Mouse (Mus musculus): ENCODE results near the gene Lyrm9. TPM values are rescaled to one million over a fixed set of nuclear protein-coding genes. Genes with fewer than 3 reads are reported as not detected.

Gene Lyrm9
- polyA plus RNA-seq, 1 experiment: 24.9 TPM

DNA sequence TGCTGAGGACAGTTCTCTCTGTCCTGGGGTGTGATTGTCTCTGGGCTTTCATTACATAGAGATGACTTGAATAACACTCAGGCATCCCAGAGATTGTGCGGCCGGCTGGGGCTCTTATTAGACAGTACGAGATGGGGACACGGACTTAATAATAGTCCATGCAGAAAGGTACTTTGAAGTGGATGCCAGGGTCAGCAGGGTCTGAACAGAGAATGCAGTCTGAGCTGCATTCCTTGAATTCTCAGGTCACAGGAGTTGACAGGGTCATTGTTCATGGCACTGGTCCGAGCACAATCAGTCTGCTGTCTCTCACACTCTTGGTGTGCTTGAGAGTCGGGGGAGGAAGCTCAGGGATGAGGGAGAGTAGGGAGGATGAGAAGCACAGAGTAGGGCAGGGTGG, 3.0 kb downstream of the Lyrm9 start:
- no peak overlapping the region for H3K4me3 ChIP-seq (ENCODE audit: insufficient read depth, low read depth, low read length)
- TF ChIP-seq POLR2A (IDR thresholded peaks at IDR 0.05; ENCODE audit: low read depth, low read length) (no peak), CTCF (conservative IDR thresholded peaks at IDR 0.05; ENCODE audit: insufficient read depth, insufficient read length, low read depth, low read length) (no peak)
- WGBS: 32% methylated on average over 6 of the region's 6 CpGs
- H3K27me3 ChIP-seq (replicated peaks; ENCODE audit: control insufficient read depth, insufficient read depth, low read length): no peaks in the 10 kb centered on the region
- H3K27ac ChIP-seq (ENCODE audit: insufficient read depth, low read depth, low read length): no peak overlapping the region; the same call in 1 of the 2 replicates
- peak; percentile 64 for DNase-seq
- no peaks in the 10 kb centered on the region for H3K36me3 ChIP-seq (ENCODE audit: control insufficient read depth, insufficient read depth, low read length)
- peaks cover 2% of the 10 kb centered on the region; the same call in 1 of the 2 replicates for H3K4me1 ChIP-seq (ENCODE audit: control insufficient read depth, insufficient read depth, low read length)

DNA sequence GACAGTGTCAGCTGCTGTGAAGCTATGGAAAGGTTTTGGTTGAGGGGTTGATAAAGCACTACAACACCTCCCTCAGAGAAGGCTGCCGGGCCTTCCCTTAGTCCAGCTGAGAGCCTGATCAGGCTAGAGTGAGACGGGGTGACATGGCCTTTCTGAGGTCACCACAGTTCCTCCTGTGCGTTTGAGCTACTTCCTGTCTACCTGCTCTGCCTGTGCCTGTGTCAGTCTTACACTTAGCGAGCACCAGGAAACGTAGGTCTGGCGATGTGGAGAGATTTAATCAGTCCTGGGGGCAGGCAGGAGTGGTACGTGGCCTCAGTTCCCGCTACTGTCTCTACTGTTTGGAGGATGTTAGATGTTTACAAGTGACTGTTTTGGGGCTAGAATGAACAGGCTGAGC, 3.8 kb downstream of the Lyrm9 start:
- TF ChIP-seq CTCF (conservative IDR thresholded peaks at IDR 0.05; ENCODE audit: insufficient read depth, insufficient read length, low read depth, low read length): no peak
- no peak for TF ChIP-seq POLR2A (IDR thresholded peaks at IDR 0.05; ENCODE audit: low read depth, low read length)
- H3K27ac ChIP-seq (ENCODE audit: insufficient read depth, low read depth, low read length): no peak overlapping the region
- no peaks in the 10 kb centered on the region for H3K27me3 ChIP-seq (replicated peaks; ENCODE audit: control insufficient read depth, insufficient read depth, low read length)
- no peak overlapping the region for H3K4me3 ChIP-seq (ENCODE audit: insufficient read depth, low read depth, low read length)
- no peak for DNase-seq
- no peaks in the 10 kb centered on the region for H3K36me3 ChIP-seq (ENCODE audit: control insufficient read depth, insufficient read depth, low read length)
- 66% methylated on average over 8 of the region's 8 CpGs for WGBS
- peaks cover 2% of the 10 kb centered on the region; the same call in 1 of the 2 replicates for H3K4me1 ChIP-seq (ENCODE audit: control insufficient read depth, insufficient read depth, low read length)

DNA sequence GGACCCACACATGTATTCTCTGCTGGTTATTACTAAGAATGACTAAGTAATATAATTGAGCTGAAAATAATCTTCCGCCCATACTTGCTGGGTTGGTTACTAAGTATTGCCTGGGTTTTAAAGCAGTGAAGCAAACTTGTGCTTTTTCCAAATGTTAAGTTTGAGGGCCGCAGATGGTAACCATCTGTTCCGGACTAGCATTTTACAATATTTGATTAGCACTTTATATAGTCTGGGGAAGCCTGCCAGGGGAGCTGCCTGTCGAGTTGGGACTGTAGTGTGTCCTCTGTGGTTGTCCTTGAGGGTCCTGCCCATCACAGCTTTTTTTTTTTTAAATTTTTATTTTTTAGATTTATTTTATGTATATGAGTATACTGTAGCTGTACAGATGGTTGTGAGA, 5.3 kb downstream of the Lyrm9 start:
- DNase-seq: no peak
- 85% methylated on average over 4 of the region's 4 CpGs for WGBS
- Histone ChIP-seq H3K27ac (ENCODE audit: insufficient read depth, low read depth, low read length) (no peak overlapping the region), H3K4me1 (ENCODE audit: control insufficient read depth, insufficient read depth, low read length) (peaks cover 2% of the 10 kb centered on the region; the same call in 1 of the 2 replicates), H3K27me3 (replicated peaks; ENCODE audit: control insufficient read depth, insufficient read depth, low read length) (no peaks in the 10 kb centered on the region), H3K36me3 (ENCODE audit: control insufficient read depth, insufficient read depth, low read length) (no peaks in the 10 kb centered on the region), H3K4me3 (ENCODE audit: insufficient read depth, low read depth, low read length) (no peak overlapping the region)
- TF ChIP-seq CTCF (conservative IDR thresholded peaks at IDR 0.05; ENCODE audit: insufficient read depth, insufficient read length, low read depth, low read length) (no peak), POLR2A (IDR thresholded peaks at IDR 0.05; ENCODE audit: low read depth, low read length) (no peak)

DNA sequence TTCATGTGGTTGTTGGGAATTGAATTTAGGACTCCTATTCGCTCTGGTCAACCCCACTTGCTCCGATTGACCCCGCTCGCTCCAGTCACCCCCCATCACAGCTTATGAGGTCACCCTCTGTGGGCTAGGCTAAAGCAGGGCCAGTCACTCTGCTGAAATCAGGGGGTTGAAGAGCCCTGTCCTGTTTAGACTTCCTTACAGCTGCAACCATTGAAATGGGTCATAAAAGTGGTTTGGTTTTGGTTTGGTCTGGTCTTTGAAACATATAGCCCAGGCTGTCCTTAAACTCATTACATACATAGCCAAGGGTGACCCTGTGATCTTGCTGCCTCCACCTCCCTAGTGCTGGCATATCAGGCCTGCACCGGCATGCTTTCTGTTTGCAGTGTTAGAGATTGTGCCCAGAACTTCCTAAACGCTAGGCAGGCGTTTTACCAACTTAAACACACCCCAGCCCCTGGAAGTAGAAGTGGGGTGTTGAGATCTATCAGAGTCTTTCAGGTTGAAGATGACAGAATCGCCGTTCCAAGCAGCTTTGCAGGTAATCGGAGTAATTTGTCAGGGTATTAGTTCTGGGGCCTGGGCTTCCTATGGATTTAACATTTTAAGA, 5.8 kb downstream of the Lyrm9 start:
- Histone ChIP-seq H3K4me3 (ENCODE audit: insufficient read depth, low read depth, low read length) (no peak overlapping the region), H3K4me1 (ENCODE audit: control insufficient read depth, insufficient read depth, low read length) (0 out of 2 replicates have a peak, but pooled peaks cover 2% of the 10 kb centered on the region), H3K27me3 (replicated peaks; ENCODE audit: control insufficient read depth, insufficient read depth, low read length) (no peaks in the 10 kb centered on the region), H3K36me3 (ENCODE audit: control insufficient read depth, insufficient read depth, low read length) (no peaks in the 10 kb centered on the region), H3K27ac (ENCODE audit: insufficient read depth, low read depth, low read length) (peak overlapping the region; percentile 24; the same call in 1 of the 2 replicates)
- no peak for DNase-seq
- TF ChIP-seq CTCF (conservative IDR thresholded peaks at IDR 0.05; ENCODE audit: insufficient read depth, insufficient read length, low read depth, low read length) (no peak), POLR2A (IDR thresholded peaks at IDR 0.05; ENCODE audit: low read depth, low read length) (no peak)
- WGBS: 87% methylated on average over 10 of the region's 10 CpGs

DNA sequence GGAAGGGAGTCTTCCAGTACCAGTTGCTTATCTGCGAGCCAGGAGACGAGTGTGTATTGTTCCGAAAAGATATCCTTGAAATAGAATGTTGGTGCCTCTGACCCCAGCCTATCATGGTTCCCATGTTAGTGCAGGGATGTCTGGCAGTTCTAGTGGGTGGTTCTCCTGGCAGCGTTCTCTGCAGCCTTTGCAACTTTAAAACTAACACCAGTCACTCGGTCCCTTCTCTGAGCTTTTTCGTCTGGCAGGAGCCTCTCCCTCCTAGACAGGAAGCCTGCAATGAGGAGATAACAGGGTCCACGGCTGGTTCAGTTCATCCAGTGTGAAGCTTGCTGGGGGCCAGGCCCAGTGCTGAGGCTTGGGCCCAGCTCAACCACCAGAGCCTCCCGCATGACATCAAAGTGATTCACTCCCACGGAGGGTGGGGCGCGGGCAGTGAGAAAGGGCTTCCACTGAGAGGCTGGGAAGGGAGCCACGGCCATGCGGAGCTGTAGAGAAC, 6.5 kb downstream of the Lyrm9 start:
- 55% methylated on average over 13 of the region's 13 CpGs for WGBS
- Histone ChIP-seq H3K36me3 (ENCODE audit: control insufficient read depth, insufficient read depth, low read length) (no peaks in the 10 kb centered on the region), H3K27me3 (replicated peaks; ENCODE audit: control insufficient read depth, insufficient read depth, low read length) (no peaks in the 10 kb centered on the region), H3K27ac (ENCODE audit: insufficient read depth, low read depth, low read length) (peak overlapping the region; percentile 24; the same call in 1 of the 2 replicates), H3K4me3 (ENCODE audit: insufficient read depth, low read depth, low read length) (no peak overlapping the region), H3K4me1 (ENCODE audit: control insufficient read depth, insufficient read depth, low read length) (0 out of 2 replicates have a peak, but pooled peaks cover 2% of the 10 kb centered on the region)
- TF ChIP-seq POLR2A (IDR thresholded peaks at IDR 0.05; ENCODE audit: low read depth, low read length): no peak
- no peak for TF ChIP-seq CTCF (conservative IDR thresholded peaks at IDR 0.05; ENCODE audit: insufficient read depth, insufficient read length, low read depth, low read length)
- DNase-seq: peak; percentile 78

DNA sequence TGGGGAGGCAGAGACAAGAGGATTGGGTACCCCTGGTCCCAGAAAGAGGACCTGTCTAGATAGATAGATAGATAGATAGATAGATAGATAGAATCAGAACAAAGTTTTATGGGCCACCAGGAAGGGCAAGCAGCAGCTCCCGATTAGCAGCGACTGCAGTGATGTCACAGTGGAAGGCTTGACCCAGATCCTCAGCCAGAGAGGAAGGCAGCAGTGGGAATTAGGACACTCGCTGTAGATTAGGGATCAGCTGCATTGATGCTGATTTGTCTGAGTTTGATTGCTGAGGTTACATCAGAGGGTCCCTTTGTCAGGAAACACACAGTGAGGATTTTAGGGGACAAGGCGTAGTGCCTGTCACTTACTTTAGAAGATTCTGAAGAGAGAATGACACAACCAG, 10.1 kb downstream of the Lyrm9 start:
- no peaks in the 10 kb centered on the region for H3K27me3 ChIP-seq (replicated peaks; ENCODE audit: control insufficient read depth, insufficient read depth, low read length)
- TF ChIP-seq POLR2A (IDR thresholded peaks at IDR 0.05; ENCODE audit: low read depth, low read length): no peak
- TF ChIP-seq CTCF (conservative IDR thresholded peaks at IDR 0.05; ENCODE audit: insufficient read depth, insufficient read length, low read depth, low read length): no peak
- no peaks in the 10 kb centered on the region for H3K4me1 ChIP-seq (ENCODE audit: control insufficient read depth, insufficient read depth, low read length)
- no peak for DNase-seq
- H3K4me3 ChIP-seq (ENCODE audit: insufficient read depth, low read depth, low read length): no peak overlapping the region
- 94% methylated on average over 4 of the region's 4 CpGs for WGBS
- H3K27ac ChIP-seq (ENCODE audit: insufficient read depth, low read depth, low read length): no peak overlapping the region
- no peaks in the 10 kb centered on the region for H3K36me3 ChIP-seq (ENCODE audit: control insufficient read depth, insufficient read depth, low read length)

DNA sequence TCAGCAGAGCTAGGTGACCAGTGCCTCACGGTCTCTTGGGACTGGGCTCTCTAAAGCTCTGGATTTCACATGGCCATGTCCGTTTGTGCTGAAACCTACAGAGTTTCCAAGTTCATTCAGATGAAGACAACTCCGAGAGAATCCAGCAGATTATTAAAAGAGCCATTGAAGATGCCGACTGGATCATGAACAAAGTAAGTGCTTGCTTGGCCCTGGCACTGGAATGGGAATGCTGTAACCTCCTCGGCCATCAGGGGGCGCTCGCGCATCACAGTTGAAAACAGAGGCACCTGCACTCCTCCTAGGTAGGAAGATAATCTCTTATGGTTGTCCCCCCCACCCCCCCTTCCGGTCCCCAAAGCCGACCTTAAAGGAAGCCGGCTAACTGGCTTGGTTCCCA, 11.6 kb downstream of the Lyrm9 start:
- Histone ChIP-seq H3K4me1 (ENCODE audit: control insufficient read depth, insufficient read depth, low read length) (no peaks in the 10 kb centered on the region), H3K4me3 (ENCODE audit: insufficient read depth, low read depth, low read length) (no peak overlapping the region), H3K27ac (ENCODE audit: insufficient read depth, low read depth, low read length) (no peak overlapping the region), H3K36me3 (ENCODE audit: control insufficient read depth, insufficient read depth, low read length) (no peaks in the 10 kb centered on the region), H3K27me3 (replicated peaks; ENCODE audit: control insufficient read depth, insufficient read depth, low read length) (no peaks in the 10 kb centered on the region)
- 18% methylated on average over 11 of the region's 11 CpGs for WGBS
- peak; percentile 67 for DNase-seq
- no peak for TF ChIP-seq POLR2A (IDR thresholded peaks at IDR 0.05; ENCODE audit: low read depth, low read length)
- peak; percentile 85 for TF ChIP-seq CTCF (conservative IDR thresholded peaks at IDR 0.05; ENCODE audit: insufficient read depth, insufficient read length, low read depth, low read length)
